Mouse (Mus musculus) frontal cortex, postnatal 10 days (tissue): ENCODE measurements around the gene Ntn5.
"Not testable (repeated sequence)": the region's sequence is repeated elsewhere in the genome, so short reads cannot be mapped to it uniquely, and the experiment has no call there.

Source experiments
- DNase-seq, 2 experiments: peaks; one replicate each; pipeline ENCODE4 v3.0.0; 2022; ENCODE audit warnings: low spot score in 2 of 2, mixed read lengths in 1 of 2

Gene Ntn5

DNA sequence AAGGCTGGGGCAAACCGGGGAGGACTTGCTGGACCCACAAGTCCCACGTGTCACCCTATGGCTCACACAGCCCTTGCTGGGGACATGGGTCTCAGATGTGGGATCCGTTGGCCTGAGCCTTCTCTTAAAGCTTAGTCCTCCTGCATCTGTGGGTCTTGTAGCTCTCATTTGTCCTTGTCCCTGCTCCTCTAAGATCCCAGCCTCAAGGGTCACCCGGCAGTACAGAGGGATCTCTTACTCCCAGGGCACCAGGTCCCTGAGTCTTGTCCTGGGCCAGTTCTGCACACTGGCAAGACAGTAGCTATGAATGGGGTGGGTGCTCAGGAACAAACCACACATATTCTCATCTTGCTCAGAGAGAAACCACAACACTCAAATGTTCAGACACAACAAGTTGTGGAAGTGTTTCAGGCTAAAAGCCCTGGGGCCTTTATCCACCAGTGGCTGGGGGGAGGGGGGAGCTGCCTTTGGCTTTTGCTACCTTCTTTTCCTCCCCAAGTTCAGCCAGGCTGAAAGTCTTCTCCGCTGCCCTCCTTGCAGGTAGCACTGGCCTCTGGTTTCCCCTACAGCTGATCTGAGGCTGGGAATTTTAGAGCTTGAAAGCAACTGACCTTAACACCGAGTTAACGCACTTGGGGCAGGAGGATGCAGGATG, at the start of gene Ntn5:
Gene Ntn5, plus strand, starts transcription at position 627 of the 655 bp plus-strand sequence.
- DNase-seq = no peak

DNA sequence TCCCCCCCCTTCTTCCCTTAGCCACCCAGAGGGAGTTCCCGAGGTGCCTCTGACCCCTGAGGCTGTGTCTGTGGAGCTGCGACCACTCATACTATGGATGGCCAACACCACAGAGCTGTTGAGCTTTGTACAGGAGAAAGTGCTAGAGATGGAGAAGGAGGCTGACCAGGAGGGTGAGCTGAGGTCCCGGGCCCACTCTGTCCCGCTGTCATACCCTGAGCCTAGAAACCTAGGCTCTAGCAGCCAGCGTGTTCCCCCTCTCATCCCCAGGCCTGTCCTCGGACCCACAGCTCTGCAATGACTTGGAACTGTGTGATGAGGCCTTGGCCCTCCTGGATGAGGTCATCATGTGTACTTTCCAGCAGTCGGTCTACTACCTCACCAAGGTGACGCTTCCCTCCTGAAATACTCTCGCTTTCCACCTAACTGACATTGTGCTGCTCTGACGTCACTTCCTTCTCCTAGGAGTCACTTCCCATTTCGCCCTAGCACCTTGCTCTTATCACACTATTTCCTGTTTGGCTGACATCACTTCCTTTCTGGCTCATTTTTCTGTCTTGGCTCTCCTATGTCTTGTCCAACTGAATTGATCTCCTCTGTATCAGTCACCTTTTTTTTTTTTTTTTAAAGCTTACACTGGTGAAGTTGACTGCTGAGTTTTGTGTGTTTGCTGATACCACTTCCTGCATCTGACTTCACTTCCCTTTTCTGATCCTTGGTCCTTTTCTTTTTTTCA, 48.7 kb upstream of the Ntn5 start:
- no peak for DNase-seq

DNA sequence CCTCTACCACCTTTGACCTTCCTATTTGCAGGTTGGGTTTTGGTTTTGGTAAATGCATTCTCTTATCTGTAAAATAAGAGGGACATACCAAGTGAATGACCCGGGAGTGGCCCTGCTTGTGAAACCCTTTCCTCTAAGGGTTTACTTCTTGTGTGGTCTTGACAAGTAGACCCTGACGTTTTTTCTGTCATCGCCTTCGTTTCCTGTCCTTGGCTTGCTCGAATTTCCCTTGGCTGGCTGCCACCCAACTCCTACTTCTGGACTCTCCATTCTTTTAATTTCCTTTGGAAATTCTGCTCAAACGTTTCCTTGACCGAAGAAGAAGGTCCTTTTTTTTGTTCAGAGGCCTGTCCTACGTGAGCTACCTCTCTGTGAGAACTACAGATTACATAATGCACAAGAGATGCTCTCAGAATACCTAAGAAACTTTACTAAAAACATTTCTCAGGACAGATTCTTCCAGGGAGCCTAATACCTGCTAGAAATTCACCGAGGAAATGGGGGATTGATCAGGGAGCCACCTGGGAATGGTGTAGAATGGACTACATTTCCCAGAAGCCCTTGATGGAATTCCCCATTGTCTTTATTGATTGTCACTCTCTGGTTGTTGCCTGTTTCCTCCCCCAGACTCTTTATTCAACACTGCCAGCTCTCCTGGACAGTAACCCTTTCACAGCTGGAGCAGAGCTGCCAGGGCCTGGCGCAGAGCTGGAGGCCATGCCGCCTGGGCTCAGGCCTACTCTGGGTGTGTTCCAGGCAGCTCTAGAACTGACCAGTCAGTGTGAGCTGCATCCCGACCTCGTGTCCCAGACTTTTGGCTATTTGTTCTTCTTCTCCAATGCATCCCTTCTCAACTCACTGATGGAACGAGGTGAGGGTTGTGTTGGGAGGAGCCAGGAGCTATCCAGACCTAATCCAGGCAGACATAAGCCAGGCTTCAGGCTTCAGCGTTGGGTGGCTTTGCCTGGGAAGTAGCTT, 47.8 kb upstream of the Ntn5 start:
- no peak for DNase-seq

DNA sequence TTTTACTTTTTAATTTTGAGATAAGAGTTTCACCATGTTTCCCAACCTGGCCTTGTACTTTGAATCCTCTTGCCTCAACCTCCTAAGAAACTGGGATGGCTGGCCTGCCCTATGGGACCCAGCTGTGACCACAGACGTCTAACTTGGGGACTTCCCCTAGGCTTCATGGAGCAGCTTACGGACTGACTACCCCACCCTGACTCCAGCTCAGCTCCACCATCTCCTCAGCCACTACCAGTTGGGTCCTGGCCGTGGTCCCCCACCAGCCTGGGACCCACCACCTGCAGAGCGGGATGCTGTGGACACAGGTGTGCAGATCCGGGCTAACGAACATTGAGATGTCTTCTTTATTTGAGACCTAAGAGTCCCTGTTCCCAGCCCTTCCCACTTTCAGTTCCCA, 46.1 kb upstream of the Ntn5 start:
- DNase-seq = no peak

DNA sequence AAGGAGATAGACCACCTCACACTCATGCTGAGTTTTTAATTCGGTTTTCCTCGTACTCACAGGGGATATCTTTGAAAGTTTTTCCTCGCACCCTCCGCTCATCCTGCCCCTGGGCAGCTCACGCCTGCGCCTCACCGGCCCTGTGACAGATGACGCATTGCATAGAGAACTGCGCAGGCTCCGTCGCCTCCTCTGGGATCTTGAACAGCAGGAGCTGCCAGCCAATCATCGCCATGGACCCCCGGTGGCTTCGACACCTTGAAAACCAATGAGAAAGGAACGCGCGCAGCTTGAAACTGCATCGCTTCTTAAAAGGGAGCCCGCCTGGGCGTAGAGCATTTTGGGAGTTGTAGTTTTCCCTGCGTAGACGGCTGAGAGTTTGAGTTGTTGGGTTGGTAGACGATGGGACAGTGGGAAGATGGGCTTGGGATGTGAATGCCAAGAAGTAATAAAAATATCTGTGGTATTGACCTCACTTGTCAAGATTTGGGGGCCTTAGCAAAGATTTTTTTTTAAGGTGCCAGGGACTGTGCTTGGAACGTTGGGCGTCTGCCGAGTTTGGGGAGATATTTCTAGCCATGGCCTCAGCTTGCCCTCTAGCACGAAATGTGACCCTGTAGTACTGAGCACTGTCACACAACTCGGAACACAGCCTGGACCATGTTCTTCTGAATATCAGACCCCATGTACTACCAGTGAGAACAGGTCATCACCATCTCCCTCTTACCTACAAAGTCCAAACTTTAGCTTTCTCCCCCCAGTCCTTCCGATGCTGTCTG, 45.0 kb upstream of the Ntn5 start:
- DNase-seq = peak; percentile 94 to 95

DNA sequence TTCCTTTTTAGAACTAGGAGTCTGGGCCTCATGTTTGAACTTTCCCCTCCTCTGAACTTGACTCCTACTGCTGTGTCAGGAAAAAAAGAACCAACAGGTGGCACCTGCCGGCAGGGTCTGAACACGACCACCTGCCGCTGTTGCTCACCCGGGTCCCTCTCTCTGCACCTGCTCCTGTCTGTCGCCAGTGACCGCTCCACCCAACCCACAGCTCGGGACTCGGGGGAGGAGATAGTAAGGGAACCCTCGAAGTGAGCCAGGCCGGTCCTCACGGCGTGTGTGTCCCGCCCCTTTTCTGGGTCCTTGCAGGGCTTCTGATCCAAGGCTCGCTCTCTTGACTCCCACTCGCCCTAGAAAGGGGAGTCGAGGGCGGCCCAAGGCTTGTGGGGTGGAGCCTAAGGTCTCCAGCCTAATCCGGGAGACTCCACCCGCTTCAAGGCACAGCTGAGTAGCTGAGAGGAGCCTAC, 44.2 kb upstream of the Ntn5 start, which contains the start of gene Mamstr:
Gene Mamstr, plus strand, starts transcription at position 417 of the 467 bp plus-strand sequence.
- DNase-seq = no peak

DNA sequence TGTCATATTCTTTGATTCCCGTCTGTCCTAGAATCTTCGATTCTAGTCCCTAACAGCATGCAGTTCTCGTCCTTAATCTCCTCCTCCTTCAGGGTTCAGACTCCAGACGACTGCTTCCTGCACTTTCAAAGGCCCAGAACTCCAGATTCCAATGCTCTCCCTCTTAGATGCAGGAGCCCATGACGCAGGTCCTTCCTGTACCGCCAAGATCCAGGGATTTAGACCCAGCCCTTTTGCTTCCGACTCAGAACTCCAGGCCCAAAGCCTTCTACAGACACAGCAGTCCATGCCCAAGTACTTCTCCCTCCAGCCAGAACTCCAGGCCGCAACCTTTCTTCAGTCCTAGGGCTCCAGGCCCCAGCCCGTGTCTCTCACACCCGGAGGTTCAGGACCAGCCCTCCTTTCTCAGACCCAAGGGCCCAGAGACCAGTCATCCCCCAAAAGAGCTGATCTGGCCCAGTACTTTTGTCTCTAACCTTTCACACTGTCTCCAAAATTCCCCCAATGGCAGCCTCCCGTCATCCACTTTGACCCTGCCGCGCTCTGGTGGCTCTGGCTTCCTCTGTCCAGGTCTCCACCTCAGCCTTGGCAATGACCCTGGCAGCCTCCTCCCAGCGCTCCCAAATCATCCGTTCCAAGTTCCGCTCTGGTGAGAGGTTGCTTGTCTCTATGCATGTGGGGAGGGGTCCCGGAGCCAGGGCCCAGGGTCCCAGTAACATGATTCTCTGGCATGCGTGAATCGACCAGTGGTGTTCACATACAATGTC, 43.4 kb upstream of the Ntn5 start:
- DNase-seq = no peak

DNA sequence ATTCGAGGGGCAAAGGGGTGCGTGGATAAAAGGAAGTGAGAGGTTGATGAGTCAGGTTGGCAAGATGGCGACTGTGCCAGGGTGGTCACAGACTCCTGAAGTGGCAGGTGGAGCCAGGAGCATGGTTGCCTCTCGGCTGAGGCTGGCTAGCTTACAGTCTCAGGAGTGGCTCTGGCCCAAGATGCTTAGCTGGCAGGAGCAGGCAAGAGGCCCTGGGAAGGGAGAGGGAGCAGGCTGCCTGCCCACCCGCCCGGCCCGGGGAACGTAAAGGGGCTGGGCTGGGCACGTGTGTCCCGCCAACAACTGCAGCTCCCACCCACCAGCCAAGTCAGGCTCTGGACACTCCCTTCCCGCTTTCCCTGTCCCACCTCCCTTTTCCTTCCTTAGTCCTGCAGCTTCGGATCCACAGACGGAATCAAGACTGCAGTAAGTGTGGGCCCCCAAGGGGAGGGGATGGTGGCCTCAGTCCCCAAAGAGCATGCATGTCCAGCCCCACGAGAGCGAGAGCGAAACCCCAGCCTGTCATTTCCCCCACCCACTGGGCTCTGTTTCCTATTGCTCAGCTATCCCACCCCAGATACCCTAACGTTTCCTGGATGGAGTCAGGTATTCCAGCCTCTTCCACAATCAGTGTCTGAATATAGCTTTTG, 42.3 kb upstream of the Ntn5 start:
- DNase-seq = no peak

DNA sequence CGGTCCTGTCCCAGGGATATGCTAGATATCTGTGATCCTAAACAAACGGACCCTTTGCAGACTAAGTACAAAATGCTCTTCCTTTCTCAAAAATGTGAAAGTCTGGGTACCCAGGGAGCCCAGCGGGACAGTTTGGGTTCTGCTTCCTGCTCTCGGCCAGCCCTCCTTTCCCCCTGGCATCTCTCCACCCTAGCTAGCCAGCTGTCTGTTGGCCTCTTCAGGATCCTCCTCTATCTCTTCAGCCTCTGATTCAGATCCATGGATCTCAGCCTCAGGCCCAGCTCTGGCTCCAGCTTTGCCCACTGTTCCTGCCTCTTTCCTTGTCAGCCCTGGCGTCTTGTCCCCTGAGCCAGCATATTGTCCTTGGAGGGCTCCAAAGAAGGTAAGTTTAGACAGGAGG, 41.7 kb upstream of the Ntn5 start:
- no peak for DNase-seq

DNA sequence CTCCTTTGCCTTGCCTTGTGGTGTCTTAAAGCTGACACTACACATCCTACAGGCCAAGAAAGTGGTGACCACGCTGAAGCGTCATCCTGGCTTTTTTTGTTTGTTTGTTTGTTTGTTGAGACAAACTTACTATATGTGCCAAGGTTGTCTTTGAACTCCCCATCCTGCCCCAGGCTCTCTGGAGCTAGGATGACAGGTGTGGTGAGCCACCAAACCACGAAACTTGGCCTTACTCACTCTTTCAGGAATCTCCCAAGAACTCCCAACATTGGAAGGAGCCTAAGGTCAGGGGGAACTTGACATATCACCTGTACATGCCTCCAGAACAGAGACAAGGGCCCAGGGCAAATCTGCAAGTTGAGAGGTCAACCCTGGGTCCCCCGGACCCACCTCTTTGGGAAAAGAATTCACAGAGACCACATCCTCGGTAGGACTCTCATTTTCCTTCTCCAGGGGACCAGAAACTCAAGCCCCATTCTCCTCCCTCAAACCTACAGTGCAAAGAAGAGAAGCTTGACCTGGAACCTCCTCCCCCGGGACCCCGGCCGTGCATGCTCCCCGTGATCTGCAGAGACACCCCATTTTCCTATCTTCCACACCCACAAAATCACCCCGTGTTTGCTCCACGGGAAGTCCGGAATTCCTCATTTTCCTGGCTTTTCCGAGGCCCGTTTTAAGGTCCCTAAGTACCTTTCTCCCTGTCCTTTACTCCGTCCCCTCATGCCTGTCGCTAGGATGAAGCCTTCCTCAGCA, 41.1 kb upstream of the Ntn5 start:
- no peak for DNase-seq

DNA sequence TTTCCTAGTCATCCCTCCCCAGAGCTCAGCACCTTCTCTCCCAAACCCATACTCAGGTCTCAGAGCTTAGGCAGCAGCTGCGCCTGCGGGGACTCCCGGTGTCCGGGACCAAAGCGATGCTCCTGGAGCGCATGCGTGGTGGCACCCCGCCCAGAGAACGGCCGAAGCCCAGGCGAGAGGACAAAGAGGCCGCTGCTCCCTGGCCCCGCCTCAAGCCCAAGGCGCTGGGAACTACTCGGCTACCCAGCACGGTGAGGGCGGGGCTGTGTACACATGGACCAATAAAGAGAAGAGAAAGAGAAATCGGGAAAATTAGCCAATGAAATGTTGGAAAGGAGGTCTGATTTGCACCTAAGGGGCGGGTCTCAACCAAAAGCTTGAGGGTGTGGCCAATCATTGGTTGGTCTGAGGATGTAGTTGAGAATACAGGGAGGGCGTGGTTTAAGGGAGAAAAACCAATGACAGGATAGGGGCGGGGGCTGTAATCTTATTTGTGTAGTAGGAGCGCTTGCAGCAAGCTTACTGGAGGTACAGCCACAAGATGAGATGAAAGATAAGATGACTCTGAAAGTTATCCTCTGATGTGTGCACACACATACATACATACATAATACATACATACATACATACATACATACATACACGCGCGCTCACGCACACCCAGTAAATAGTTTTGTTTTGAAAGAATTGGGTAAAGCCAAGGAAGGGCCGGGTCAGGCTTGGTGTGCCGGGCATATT, 40.2 kb upstream of the Ntn5 start:
- peak; percentile 89 to 95 for DNase-seq

DNA sequence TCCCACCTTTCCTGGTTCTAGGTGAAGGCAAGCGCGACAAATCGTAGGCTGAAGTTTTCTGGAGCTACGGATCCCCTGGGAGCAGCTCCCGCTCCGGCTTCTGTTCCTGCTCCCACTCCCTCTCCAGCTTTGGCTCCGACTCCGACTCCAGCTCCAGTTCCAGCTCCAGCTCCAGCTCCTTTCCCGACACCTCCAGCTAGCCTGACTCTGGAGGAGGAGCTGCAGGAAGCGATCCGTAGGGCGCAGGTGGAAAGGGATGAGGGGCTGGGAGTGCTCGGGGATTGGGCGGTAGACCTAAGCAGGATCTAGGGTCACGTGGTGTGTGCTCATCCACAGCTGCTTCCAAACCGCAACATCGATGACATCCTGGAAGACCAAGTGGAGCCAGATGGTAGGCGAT, 39.6 kb upstream of the Ntn5 start:
- peak; percentile 59 to 69 for DNase-seq

DNA sequence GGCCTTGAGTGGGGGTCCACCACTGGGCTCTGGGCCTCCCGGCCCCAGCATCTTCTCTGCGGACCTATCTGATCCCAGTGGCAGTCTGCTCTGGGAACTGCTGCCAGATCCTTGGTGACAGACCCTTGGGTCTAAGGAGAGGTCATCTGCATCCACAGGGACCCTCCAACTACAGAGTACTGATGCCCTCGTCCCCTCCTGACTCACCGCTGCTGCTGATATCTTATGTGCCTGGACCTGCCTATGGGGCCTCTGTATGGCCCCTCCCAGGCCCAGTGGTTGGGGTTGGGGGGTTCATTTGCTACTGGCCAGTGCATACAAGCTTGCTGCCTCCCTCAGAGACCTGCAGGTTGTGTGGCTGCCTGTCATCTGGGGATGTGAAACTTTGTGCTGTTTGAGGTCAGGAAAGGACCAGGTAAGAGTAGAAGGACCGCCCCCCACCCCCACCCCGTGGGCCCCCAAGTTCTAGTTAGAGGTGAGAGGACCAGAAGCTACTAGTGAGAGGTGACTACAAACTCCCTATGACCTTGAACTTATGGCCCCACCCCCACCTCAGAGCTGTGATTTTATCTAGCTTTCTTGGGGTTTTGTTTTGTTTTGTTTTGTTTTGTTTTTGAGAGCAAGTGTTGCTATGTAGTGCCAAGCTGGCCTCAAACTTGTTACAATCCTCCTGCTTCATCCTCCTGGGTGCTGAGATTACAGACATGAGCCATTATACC, 38.8 kb upstream of the Ntn5 start:
- DNase-seq = no peak

DNA sequence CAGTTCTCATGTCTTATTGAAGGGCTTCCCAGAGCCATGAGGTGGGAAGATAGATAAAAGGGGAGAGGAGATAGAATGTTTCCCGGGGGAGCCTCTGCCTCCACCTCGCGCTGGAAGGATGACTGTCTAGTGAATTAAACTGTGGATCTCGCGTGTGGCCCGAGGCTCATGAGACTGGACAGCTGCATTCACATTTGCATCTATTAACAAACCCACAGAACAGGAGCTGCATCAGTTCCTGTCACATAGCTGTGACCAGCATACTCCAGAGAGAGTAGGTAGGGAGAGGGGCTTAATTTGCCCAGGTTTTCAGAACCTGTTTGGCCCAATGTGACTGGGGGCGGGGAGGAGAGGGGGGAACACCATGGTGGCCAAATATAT, 38.2 kb upstream of the Ntn5 start:
- DNase-seq = no peak

DNA sequence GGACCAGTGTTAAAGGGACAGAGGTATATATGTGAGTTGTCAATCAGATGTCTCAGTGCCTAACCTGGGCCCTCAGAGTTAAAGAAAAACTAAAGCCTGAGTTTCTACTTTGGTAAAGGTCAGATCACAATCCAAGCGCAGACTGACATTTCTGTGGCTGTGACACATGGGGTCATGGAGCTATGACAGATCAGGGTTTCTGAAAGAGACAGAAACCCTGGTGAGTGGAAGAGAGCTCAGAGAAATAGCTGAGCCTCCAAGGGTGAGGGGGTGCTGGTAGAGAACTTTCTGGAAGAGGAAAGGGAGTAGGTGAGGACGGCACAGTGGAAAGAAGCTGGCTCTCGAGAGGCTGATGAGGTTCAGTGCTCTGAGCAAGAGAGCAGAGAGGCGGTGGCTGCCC, 37.2 kb upstream of the Ntn5 start:
- no peak for DNase-seq

DNA sequence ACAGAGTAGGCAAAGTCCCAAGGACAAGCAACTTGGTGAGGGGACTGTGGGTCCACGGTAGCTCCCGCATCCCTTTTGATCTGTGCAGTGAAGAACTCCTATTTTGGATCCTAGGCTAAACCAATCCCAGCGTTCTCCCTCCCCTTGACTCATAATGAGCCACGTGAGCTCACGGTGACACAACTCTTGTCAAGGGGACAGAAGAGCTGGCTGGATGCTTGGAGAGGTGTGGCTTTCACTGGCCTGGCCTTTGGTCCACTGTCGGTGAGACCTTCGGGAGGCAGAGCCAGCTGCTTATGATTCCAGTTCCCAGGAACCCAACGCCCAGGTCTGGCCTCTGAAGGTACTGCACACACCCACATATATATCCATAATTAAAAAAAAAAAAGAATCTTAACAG, 34.5 kb upstream of the Ntn5 start:
- DNase-seq = no peak

DNA sequence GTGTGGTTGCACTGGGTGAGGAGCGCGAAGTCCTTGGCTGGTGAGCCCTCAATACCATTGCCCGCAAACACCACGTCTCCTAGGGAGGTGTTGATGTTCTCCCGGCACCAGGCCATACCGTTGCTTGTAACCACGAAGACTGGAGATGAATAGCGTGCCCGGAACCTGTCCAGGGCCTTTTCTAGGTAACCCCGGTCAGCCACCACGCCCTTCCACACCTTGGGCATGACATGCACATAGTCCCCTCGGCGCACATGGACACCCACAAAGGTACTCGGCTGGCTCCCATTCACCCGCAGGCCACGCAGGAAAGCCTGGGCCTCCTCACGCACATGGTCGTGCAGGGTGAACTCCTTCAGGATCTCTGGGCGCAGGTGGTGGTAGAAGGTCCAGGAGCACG, 33.3 kb upstream of the Ntn5 start:
- not testable (repeated sequence) for DNase-seq

DNA sequence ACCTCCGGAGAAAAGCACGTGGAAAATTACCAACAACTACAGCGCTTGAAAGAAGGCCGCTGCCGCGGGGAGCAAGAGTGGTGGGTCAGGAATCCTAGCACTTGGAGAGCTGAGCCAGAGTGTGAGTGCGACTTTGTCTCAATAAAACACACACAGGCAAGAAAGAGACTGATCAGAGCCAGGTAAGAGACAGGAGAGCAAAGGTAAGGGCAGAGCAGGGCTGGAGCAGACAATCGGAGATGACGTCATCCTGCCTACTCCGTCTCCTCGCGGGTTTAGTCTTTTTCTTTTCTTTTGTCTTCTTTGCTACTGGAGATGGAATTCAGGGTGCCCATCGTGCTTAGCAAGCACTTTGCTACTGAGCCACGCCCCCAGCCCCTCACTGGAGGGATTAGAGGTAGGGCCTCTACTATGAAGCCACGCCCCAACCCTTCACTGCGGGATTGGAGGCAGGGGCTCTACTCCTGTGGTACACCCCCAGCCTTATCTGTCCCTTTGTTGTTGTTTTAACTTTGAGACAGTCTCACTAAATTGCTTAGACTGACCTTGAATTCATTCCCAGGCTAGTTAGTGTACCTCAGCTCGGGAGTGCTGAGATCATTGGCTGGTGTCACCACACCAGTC, 29.3 kb upstream of the Ntn5 start:
- DNase-seq = no peak
